In genomic region chr8:106136156-106137130, GRCm38 (mm10) we compare ENCODE assay signal across 9 mouse cellular contexts. TPM values are rescaled to one million over a fixed set of nuclear protein-coding genes. Genes with fewer than 3 reads are reported as not detected.
DNase-seq lines count a peak whose midpoint lies in the region; ATAC-seq lines count a peak whose summit lies in the region.
"Had no signal": no experiment of that assay in that cellular context is flagged by ENCODE, and none has a peak within 500 bp of the region (broad histone marks: within the 10 kb centered on the region; RNA-seq: fewer than 3 reads in every experiment).

Gene Esrp2 (minus strand): TSS chr8:106136974.

- H3K36me3 ChIP-seq in forebrain, embryonic 14.5 days (ENCODE audit: control insufficient read depth, insufficient read depth, low read length): peaks cover 13% of the 10 kb centered on the region
- H3K36me3 ChIP-seq in intestine, embryonic 16.5 days (ENCODE audit: control insufficient read depth, insufficient read depth, low read length): no peaks in the 10 kb centered on the region; the same call in 1 of the 2 replicates
- peaks cover 9% of the 10 kb centered on the region for H3K36me3 ChIP-seq in liver, embryonic 16.5 days (ENCODE audit: control insufficient read depth, insufficient read depth)
- H3K36me3 ChIP-seq in neural tube, embryonic 12.5 days: peaks cover 11% of the 10 kb centered on the region

- peaks cover 11% of the 10 kb centered on the region for H3K4me1 ChIP-seq in forebrain, embryonic 14.5 days (ENCODE audit: control insufficient read depth, insufficient read depth, low read length)
- peaks cover 20% of the 10 kb centered on the region for H3K4me1 ChIP-seq in intestine, embryonic 16.5 days (ENCODE audit: control insufficient read depth, insufficient read depth, low read length)
- peaks cover 5% of the 10 kb centered on the region for H3K4me1 ChIP-seq in liver, embryonic 16.5 days (ENCODE audit: control insufficient read depth, low read depth, low read length)
- H3K4me1 ChIP-seq in neural tube, embryonic 12.5 days: peaks cover 30% of the 10 kb centered on the region

- peak; percentile 15; the same call in 1 of the 2 replicates for ATAC-seq in forebrain, embryonic 14.5 days
- ATAC-seq in intestine, embryonic 16.5 days: peak; percentile 82
- peak; percentile 76 for ATAC-seq in liver, embryonic 16.5 days (ENCODE audit: low read depth)
- ATAC-seq in neural tube, embryonic 12.5 days (ENCODE audit: low FRiP score, low read depth): no peak
- ATAC-seq: Patski had no signal

- H3K27me3 ChIP-seq in forebrain, embryonic 14.5 days (replicated peaks; ENCODE audit: control insufficient read depth, insufficient read depth, low read length): peaks cover 54% of the 10 kb centered on the region
- H3K27me3 ChIP-seq in intestine, embryonic 16.5 days (replicated peaks; ENCODE audit: control insufficient read depth, insufficient read depth, low read length): peaks cover 13% of the 10 kb centered on the region
- peaks cover 62% of the 10 kb centered on the region for H3K27me3 ChIP-seq in liver, embryonic 16.5 days (ENCODE audit: control insufficient read depth, insufficient read depth, low read depth, low read length)
- peaks cover 72% of the 10 kb centered on the region for H3K27me3 ChIP-seq in neural tube, embryonic 12.5 days (replicated peaks)
- H3K27me3 ChIP-seq: Patski had no signal

- no peak within 1 kb of the TSS for H3K27ac ChIP-seq in forebrain, embryonic 14.5 days (ENCODE audit: low read depth, low read length)
- peak within 1 kb of the TSS; percentile 82 for H3K27ac ChIP-seq in intestine, embryonic 16.5 days (ENCODE audit: low read length)
- H3K27ac ChIP-seq in liver, embryonic 16.5 days (ENCODE audit: low read length): peak within 1 kb of the TSS; percentile 84
- no peak within 1 kb of the TSS for H3K27ac ChIP-seq in neural tube, embryonic 12.5 days

- peak within 1 kb of the TSS; percentile 38 for H3K4me3 ChIP-seq in forebrain, embryonic 14.5 days (ENCODE audit: low read depth, low read length)
- H3K4me3 ChIP-seq in intestine, embryonic 16.5 days (ENCODE audit: low read length): peak within 1 kb of the TSS; percentile 65
- H3K4me3 ChIP-seq in liver, embryonic 16.5 days (ENCODE audit: low read depth, low read length): peak within 1 kb of the TSS; percentile 60
- H3K4me3 ChIP-seq in neural tube, embryonic 12.5 days: peak within 1 kb of the TSS; percentile 37

- peak; percentile 54 to 56 for DNase-seq in heart, adult 18-20 months
- DNase-seq in heart, adult 8-10 months (ENCODE audit: low spot score): no peak
- no peak for DNase-seq in forebrain, embryonic 14.5 days (ENCODE audit: low spot score)
- peak; percentile 74 to 79 for DNase-seq in urinary bladder, postnatal 4 days (ENCODE audit: low spot score in 2 of 2)
- DNase-seq in cerebellum, adult 18-20 months: no peak

- no peaks in the 10 kb centered on the region for H3K9me3 ChIP-seq in forebrain, embryonic 14.5 days (replicated peaks; ENCODE audit: control insufficient read depth, low read length)
- no peaks in the 10 kb centered on the region for H3K9me3 ChIP-seq in intestine, embryonic 16.5 days (ENCODE audit: control insufficient read depth, low read length)
- H3K9me3 ChIP-seq in liver, embryonic 16.5 days (replicated peaks; ENCODE audit: control insufficient read depth, low read length): no peaks in the 10 kb centered on the region
- H3K9me3 ChIP-seq in neural tube, embryonic 12.5 days: no peaks in the 10 kb centered on the region

- H3K4me2 ChIP-seq in forebrain, embryonic 14.5 days (ENCODE audit: low read length): peak within 1 kb of the TSS; percentile 60
- peak within 1 kb of the TSS; percentile 93 for H3K4me2 ChIP-seq in intestine, embryonic 16.5 days (ENCODE audit: low read depth, low read length)
- H3K4me2 ChIP-seq in liver, embryonic 16.5 days (ENCODE audit: low read depth, low read length): peak within 1 kb of the TSS; percentile 50
- peak within 1 kb of the TSS; percentile 71 for H3K4me2 ChIP-seq in neural tube, embryonic 12.5 days (replicated peaks)

- H3K9ac ChIP-seq in forebrain, embryonic 14.5 days (ENCODE audit: low read length): peak within 1 kb of the TSS; percentile 48
- peak within 1 kb of the TSS; percentile 82 for H3K9ac ChIP-seq in intestine, embryonic 16.5 days (ENCODE audit: low read depth, low read length)
- peak within 1 kb of the TSS; percentile 53 for H3K9ac ChIP-seq in liver, embryonic 16.5 days (ENCODE audit: low read depth, low read length)
- peak within 1 kb of the TSS; percentile 38 for H3K9ac ChIP-seq in neural tube, embryonic 12.5 days

- WGBS in forebrain, embryonic 14.5 days: 1% methylated on average over 80 of the region's 86 CpGs
- WGBS in intestine, embryonic 16.5 days: under 1% methylated on average over 85 of the region's 86 CpGs
- WGBS in liver, embryonic 16.5 days (ENCODE audit: insufficient replicate concordance): 1% methylated on average over 86 of the region's 86 CpGs
- 1% methylated on average over 83 of the region's 86 CpGs for WGBS in neural tube, embryonic 12.5 days

RNA-seq across cellular contexts. Expression of gene Esrp2, which starts in this region (rescaled TPM):
- total RNA-seq in heart, adult 18-20 months (2021): 1 to 10 TPM in 1 of 2 experiments, under 1 TPM in 1; 0.35 to 1.4 TPM
- total RNA-seq in heart, adult 8-10 months (2022): under 1 TPM; 0.23 to 0.81 (median 0.42) TPM
- 0.15 TPM in 1 of 2 replicates, not detected in the other for polyA plus RNA-seq in forebrain, embryonic 14.5 days (2014; fragmentation: Nextera tagmentation; extraction: Ambion mirVana)
- 35.7 and 38.9 TPM in 2 replicates for polyA plus RNA-seq in intestine, embryonic 16.5 days (2015; fragmentation: Nextera tagmentation; extraction: Ambion mirVana)
- 17.5 and 20.1 TPM in 2 replicates for polyA plus RNA-seq in liver, embryonic 16.5 days (2015; fragmentation: Nextera tagmentation; extraction: Ambion mirVana)
- 1.1 and 1.6 TPM in 2 replicates for polyA plus RNA-seq in neural tube, embryonic 12.5 days (2016; fragmentation: Nextera tagmentation; extraction: Ambion mirVana)

Comparison
In these comparisons a context has a peak if more than half of its experiments do, and no peak if none do; other contexts are left out.
1. DNase-seq: peak in heart, adult 18-20 months (2 of 2) and urinary bladder, postnatal 4 days (2 of 2); none in heart, adult 8-10 months (single experiment), forebrain, embryonic 14.5 days (single experiment) and cerebellum, adult 18-20 months (0 of 2).
2. Peak in ATAC-seq, H3K4me3 ChIP-seq, H3K9ac ChIP-seq and H3K4me2 ChIP-seq in forebrain, embryonic 14.5 days; RNA of the gene not detected or under 1 TPM.
3. H3K27ac ChIP-seq: peak in intestine, embryonic 16.5 days (single experiment) and liver, embryonic 16.5 days (single experiment); none in forebrain, embryonic 14.5 days (single experiment) and neural tube, embryonic 12.5 days (single experiment).
4. Peak in every context shown above with its lines, with median percentiles within 50 percentile points of each other: H3K4me2 ChIP-seq, H3K4me3 ChIP-seq and H3K9ac ChIP-seq.